Mouse (Mus musculus) erythroblast, embryonic 14.5 days (primary cell): ENCODE measurements at regions not wholly inside any gene's neighbourhood (a gene's known extent, or its start where the extent isn't known, plus 50 kb on each side); places are given as distances from the start of the nearest gene placed in this dataset.

Experiments
- H3K27me3 ChIP-seq: 2 replicates; pipeline ENCODE4 v1.6.1; 2012; ENCODE audit warnings: inconsistent platforms; ENCODE audit not compliant: control insufficient read depth
- H3K36me3 ChIP-seq: 2 replicates; pipeline ENCODE4 v1.6.1; 2012; ENCODE audit warnings: mild to moderate bottlenecking, inconsistent platforms; ENCODE audit not compliant: control insufficient read depth
- H3K4me1 ChIP-seq: 2 replicates; pipeline ENCODE4 v1.6.1; 2012; ENCODE audit warnings: inconsistent platforms; ENCODE audit not compliant: control insufficient read depth
- H3K4me3 ChIP-seq: replicated peaks from 2 replicates; pipeline ENCODE3; 2012; ENCODE audit warnings: moderate library complexity, mild to moderate bottlenecking, inconsistent platforms
- H3K9me3 ChIP-seq: 2 replicates; pipeline ENCODE4 v1.6.1; 2012; ENCODE audit warnings: low read length, inconsistent platforms, mixed read lengths; ENCODE audit not compliant: control insufficient read depth
- GATA1 ChIP-seq: IDR thresholded peaks from 2 replicates; pipeline ENCODE4 v1.6.1; 2012; ENCODE audit warnings: low read length, inconsistent platforms, mixed read lengths
- TAL1 ChIP-seq: IDR thresholded peaks from 3 replicates; pipeline ENCODE4 v1.6.1; 2012; ENCODE audit warnings: low read length, inconsistent platforms, mixed read lengths

- no peak for TF ChIP-seq TAL1
- no peak for TF ChIP-seq GATA1
- Histone ChIP-seq H3K36me3 (no peaks in the 10 kb centered on the region), H3K4me3 (no peak overlapping the region), H3K27me3 (peaks cover 6% of the 10 kb centered on the region), H3K9me3 (no peaks in the 10 kb centered on the region), H3K4me1 (no peaks in the 10 kb centered on the region)
Measured at GRCm38 (mm10) chr16:29725563-29725962, 146.4 kb downstream of the Opa1 start.

GRCm38 (mm10) chr16:29727397-29727796, 148.3 kb downstream of the Opa1 start:
- Histone ChIP-seq H3K36me3 (no peaks in the 10 kb centered on the region), H3K9me3 (no peaks in the 10 kb centered on the region), H3K4me3 (no peak overlapping the region), H3K27me3 (peaks cover 9% of the 10 kb centered on the region), H3K4me1 (no peaks in the 10 kb centered on the region)
- TF ChIP-seq TAL1 = no peak

- Histone ChIP-seq H3K27me3 (peaks cover 12% of the 10 kb centered on the region), H3K4me3 (no peak overlapping the region), H3K4me1 (no peaks in the 10 kb centered on the region), H3K9me3 (no peaks in the 10 kb centered on the region), H3K36me3 (no peaks in the 10 kb centered on the region)
- TF ChIP-seq GATA1 (no peak), TAL1 (no peak)
Measured at GRCm38 (mm10) chr16:29728769-29729481, 149.8 kb downstream of the Opa1 start.

DNA sequence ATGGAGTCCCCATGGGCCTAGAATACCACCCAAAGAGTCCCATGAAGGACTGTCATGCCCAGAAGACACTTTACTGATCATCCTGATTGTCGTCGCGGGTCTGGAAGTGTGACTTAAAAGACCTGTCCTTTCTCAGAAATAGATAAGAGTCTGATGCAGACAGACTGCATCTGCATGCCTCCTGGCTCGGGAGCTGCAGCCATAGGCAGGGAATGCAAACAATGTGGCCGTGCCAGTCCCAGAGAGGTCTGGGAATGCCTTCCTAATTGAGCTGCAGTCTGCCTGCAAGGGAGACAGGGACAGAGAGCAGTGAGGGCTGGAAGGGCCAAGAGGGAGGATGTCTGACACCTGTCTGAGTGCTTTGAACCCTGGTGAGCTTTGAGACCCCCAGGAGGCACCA, 150.9 kb downstream of the Opa1 start:
- Histone ChIP-seq H3K36me3 (no peaks in the 10 kb centered on the region), H3K9me3 (no peaks in the 10 kb centered on the region), H3K4me1 (no peaks in the 10 kb centered on the region), H3K27me3 (peaks cover 19% of the 10 kb centered on the region), H3K4me3 (no peak overlapping the region)
- TF ChIP-seq GATA1 (no peak), TAL1 (no peak)

- H3K36me3 ChIP-seq = no peaks in the 10 kb centered on the region
- H3K9me3 ChIP-seq = no peaks in the 10 kb centered on the region
- no peak for TF ChIP-seq TAL1
- TF ChIP-seq GATA1 = no peak
- H3K4me1 ChIP-seq = no peaks in the 10 kb centered on the region
- H3K4me3 ChIP-seq = no peak overlapping the region
- H3K27me3 ChIP-seq = peaks cover 40% of the 10 kb centered on the region
Measured at GRCm38 (mm10) chr16:29732889-29733288, 153.8 kb downstream of the Opa1 start.

DNA sequence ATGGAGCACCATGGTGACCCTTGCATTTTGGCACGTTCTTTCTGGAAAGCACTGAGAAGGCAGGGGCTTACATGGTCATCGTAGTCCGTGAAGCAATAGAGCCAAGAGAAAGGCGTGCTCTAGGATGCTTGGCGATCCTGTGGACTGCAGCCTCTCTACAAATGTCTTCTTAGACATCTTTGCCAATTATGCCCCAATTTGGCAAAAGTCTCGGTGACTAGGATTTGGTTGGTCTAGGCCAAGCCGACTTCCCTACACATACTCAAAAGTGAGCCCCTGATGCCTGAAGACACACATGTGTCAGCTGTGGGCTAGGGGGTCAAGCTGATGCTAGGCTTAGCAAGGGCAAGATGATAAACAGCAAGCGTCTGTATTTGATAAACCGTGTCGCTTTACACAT, 154.7 kb downstream of the Opa1 start:
- no peak overlapping the region for H3K4me3 ChIP-seq
- TF ChIP-seq TAL1 = no peak
- TF ChIP-seq GATA1 = no peak
- no peaks in the 10 kb centered on the region for H3K4me1 ChIP-seq
- H3K9me3 ChIP-seq = no peaks in the 10 kb centered on the region
- H3K27me3 ChIP-seq = peaks cover 40% of the 10 kb centered on the region
- no peaks in the 10 kb centered on the region for H3K36me3 ChIP-seq

GRCm38 (mm10) chr16:29734324-29734723, 155.2 kb downstream of the Opa1 start:
- Histone ChIP-seq H3K4me3 (no peak overlapping the region), H3K4me1 (no peaks in the 10 kb centered on the region), H3K36me3 (no peaks in the 10 kb centered on the region), H3K27me3 (peaks cover 40% of the 10 kb centered on the region), H3K9me3 (no peaks in the 10 kb centered on the region)
- TF ChIP-seq TAL1 (no peak), GATA1 (no peak)

DNA sequence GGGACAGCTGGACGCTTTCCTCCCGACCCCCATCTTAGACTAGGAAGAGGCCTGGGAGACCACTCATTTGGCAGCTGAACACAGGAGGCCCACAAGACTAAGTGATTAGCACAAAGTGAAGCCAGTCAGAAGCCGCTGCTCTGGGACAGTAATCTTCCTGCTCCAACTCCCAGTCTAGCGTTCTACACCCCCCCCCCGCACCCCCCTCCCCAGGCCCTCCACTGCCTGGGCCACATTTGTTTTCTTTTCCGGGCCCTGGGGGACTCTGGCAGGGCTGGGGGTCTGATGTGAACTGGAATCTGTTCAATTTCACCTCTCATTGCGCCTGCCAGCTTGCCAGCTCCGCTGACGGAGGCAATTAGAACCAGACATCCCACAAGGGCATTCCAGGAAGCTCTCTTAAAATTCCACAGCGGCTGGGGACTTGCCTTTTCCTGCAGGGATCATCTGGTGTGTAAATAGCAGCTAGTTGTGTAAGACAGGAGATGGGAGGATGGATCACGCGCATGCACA, 155.7 kb downstream of the Opa1 start:
- TF ChIP-seq TAL1 (no peak), GATA1 (no peak)
- H3K4me1 ChIP-seq = no peaks in the 10 kb centered on the region
- no peak overlapping the region for H3K4me3 ChIP-seq
- H3K27me3 ChIP-seq = peaks cover 40% of the 10 kb centered on the region
- H3K36me3 ChIP-seq = no peaks in the 10 kb centered on the region
- H3K9me3 ChIP-seq = no peaks in the 10 kb centered on the region

DNA sequence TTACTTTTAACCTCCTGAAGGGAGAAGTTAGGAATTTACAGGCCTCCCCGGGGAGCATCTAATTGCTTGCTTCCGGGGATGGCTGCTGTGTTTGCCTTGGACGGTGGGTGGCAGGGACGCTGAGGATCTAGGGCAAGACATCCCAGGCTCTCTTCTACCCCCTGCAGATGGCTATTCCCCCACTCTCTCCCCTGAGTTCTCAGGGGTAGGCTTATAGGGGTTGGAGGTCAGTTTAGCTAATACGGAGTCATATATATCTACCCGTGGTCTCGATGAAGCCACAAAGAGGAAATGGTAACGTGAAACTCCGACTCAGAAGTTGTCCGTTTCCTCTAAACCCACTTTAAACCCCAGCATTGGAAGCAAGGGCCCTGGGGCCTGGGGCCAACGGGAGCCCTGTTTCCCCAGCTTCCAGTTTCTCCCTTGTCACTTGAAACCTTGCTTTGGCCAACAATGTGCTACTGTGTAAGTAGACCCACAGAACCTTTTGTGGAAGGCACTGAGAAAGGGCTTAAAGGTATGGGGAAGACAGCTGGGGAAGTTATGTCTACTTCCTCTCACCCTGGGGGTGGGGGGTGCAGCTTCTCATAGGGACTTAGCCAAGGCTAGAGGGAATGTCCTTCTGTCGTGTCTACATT, 156.4 kb downstream of the Opa1 start:
- no peak for TF ChIP-seq GATA1
- no peak for TF ChIP-seq TAL1
- Histone ChIP-seq H3K27me3 (peaks cover 35% of the 10 kb centered on the region), H3K36me3 (no peaks in the 10 kb centered on the region), H3K4me1 (no peaks in the 10 kb centered on the region), H3K9me3 (no peaks in the 10 kb centered on the region), H3K4me3 (no peak overlapping the region)
